Mouse (Mus musculus): ENCODE data around the gene Gm17490. TPM values are rescaled to one million over a fixed set of nuclear protein-coding genes. Genes with fewer than 3 reads are reported as not detected.
"Not testable (repeated sequence)": the region's sequence is repeated elsewhere in the genome, so short reads cannot be mapped to it uniquely, and the experiment has no call there.

The Gm17490 gene
- polyA plus RNA-seq, 1 experiment, result not detected

DNA sequence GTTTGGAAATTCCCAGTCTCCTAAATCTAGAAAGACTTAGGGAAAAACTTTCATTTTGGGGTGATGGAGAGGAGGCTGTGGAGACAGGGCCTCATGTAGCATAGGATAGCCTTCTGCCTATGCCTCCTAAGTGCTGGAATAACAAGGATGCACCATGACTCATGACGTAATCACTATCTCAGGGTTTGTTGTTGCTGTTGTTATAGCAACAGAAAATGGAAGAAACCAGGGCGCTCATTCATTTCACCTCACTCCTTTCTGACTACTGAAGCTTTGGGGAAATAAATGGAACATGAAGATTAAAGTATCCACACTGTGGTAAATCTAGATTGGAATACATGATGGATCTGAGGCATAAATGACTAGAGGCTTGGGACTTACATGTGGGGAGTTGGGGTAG lies 2.3 kb downstream of the Gm17490 start:
- no peak for DNase-seq (ENCODE audit: low read depth)

DNA sequence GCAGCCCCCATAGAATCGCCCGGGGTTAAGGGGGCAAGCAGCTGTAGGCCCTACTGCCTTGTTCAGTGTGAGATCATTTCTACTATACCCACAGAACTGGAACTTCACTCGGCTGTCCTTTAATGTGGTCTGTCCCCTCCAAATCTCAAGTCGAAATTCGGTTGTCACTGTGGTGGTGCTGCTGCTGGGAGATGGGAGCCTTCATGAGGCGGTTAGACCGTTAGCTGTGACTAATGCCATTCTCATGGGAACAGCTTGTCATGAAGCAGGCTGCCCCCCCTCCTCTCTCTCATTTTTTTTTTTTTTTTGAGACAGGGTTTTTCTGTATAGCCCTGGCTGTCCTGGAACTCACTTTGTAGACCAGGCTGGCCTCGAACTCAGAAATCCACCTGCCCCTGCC lies 2.9 kb downstream of the Gm17490 start:
- no peak for DNase-seq (ENCODE audit: low read depth)

DNA sequence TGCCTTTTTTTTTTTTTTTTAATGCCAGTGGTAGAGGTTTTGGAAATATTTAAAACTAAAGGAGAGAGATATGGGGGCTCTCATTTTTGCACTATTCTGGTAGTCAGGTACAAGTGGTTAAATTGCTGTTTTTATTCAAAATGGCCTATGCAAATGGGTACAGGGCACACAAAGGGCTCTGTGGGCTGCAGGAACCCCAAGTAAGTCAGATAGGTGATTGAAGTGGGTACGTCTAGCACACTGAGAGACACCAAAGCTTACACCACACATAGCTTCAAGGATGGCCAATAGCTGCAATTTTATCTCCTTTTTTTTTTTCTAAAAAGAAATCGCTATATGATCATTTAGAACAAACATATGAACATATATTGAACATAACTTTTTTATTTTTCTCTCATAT lies 6.5 kb downstream of the Gm17490 start:
- no peak for DNase-seq (ENCODE audit: low read depth)

DNA sequence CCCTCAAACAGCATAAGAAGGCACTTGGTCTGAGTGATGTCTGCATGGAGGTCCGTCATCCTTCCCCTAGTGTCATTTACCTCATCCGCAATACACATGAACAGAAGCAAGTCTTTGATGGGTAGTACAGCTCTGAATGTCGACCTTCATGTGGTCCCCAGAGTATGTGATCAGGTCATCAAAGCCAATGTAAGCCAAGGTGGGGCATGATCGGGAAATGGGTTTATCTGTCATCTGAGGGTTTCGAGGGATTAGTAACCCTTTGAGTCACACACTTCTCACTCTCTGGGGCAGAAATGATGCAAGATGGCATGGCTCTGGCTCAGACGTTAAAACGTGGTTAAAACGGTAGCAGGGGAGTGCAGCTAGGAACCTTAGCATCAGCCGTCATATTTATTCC lies 9.2 kb downstream of the Gm17490 start:
- DNase-seq (ENCODE audit: low read depth), result no peak

DNA sequence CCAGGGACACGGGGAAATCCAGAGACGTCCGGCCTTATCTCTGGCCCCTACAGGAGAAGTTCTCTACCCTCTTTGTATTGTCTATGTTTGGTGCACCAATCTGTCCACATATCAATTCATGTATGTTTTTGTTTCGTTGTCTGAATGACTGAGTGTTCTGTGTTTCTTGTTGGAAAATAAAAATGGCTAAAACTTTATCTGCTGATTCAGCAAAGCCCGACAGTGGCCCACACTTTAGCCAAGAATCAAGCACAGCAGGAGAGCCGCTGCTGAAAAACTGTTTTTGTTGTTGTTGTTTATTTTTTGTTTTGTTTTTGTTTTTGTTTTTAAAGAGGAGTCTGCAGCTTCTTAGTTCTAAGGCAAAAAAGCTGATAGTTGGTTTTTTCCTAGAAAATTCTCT lies 13.1 kb downstream of the Gm17490 start:
- not testable (repeated sequence) for DNase-seq (ENCODE audit: low read depth)

DNA sequence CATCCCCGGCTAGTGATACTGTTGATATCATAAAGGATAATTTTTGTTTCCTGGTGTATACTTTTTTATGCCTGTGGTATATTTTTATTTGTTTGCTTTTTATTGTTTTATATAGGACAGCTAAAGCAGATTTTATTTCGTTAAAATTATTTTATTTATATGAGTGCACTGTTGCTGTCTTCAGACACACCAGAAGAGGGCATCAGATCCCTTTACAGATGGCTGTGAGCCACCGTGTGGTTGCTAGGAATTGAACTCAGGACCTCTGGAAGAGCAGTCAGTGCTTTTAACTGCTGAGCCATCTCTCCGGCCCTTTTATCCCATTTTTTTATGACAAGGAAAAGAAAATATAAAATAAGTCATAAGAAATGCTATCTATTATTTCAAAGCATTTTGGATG lies 19.3 kb downstream of the Gm17490 start:
- DNase-seq (ENCODE audit: low read depth), result not testable (repeated sequence)

DNA sequence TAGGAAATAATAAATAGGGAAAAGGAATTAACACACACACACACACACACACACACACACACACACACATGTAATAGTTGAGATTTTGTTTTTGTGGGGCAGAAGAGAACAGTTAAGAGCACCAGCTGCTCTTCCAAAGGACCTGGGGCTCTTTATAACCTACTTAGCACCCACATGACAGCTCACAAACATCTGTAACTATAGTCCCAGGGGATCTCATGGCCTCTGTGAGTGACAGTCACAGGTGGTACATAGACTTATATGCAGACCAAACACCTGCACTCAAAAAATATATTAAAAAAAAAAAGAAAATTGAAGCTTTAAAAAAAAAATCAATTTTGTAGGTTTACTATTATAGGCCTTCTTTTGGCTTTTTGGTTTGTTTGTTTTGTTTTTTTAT lies 21.2 kb downstream of the Gm17490 start:
- no peak for DNase-seq (ENCODE audit: low read depth)

DNA sequence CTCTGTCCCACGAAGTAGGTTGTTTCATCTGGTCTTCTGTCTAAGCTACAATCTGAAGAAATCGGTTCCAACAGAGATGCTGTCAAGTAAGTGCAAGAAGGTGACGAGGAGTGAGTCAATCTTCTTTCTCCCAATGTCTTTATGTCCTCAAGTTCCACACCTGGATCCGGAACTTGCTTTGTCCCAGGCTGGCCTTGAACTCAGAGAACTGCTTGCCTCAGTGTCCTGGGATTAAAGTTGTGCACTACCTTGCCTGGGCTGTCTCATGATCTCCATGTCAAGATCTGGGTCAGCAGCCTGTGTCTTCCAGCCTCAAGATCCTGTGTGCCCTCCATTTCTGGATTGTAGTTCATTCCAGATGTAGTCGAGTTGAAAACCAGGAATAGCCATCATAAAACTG lies 22.0 kb downstream of the Gm17490 start, which contains the start of gene Rbm17:
TSS of gene Rbm17 (minus strand) at position 101 of the 400 bp plus-strand sequence.
- no peak for DNase-seq (ENCODE audit: low read depth)

DNA sequence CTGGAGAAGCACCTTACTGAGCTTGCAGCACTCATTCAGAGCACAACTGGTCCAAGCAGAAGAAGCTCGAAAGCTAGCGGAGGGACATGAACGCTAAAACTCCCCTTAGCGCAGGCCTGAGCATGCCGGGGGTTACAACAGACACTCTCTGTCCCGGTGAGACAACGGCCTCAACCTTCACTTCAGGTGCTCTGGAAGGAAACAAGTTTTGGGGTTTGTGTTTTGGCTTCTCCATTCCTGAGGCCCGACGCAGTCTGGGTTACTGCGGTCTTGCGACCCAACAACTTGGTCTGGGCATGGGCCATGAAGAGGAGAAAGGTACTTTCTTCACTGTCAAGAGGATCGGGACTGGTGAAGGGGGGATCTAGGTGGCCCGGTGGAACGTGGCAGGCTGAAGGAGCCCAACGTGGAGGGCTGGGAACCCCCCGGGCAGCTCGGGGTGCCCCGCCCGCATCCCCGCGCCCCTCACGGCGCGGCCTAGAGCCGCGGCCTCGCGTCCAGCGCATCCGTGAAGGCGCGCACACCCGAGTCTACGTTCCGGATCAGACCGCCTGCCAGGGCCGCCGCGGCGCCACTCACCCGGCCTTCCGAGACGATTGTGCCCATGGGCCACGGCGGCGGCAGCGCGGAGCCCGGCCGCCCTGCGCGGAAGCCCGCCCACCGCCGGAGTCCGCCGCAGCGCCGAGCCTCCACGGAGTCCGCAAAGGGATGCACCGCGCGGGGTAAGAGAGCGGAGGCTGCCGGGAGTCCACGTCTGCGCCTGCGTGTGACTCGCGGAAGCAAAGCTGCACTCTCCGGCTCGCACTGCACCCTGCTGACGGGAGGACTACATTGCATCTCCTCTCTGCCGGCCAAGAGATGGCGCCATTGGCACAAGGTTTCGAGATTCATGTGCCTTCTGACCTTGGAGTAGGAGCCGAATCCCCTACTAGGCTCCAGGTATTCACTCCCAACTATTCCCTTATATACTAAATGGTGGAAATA lies 23.3 kb downstream of the Gm17490 start:
- peak; percentile 75 for DNase-seq (ENCODE audit: low read depth)

DNA sequence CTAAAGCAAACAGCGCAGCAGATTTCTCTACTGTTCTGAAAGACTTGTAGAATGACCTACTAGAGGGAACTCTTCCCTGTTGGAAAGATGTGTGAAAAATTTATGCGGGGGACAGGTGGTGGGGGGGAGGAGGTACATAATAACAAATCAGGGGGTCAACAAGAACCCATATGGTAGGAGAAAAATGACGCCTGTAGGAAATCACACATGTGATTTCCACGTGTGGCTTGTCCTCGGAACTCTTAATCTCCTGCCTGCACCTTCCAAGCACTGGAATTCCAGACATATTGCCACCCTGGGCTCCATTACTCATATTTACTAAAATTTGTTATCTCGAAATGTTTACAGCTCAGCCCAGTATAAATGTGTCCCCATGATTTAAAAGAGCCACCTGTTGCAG lies 24.3 kb downstream of the Gm17490 start:
- DNase-seq (ENCODE audit: low read depth), result no peak

DNA sequence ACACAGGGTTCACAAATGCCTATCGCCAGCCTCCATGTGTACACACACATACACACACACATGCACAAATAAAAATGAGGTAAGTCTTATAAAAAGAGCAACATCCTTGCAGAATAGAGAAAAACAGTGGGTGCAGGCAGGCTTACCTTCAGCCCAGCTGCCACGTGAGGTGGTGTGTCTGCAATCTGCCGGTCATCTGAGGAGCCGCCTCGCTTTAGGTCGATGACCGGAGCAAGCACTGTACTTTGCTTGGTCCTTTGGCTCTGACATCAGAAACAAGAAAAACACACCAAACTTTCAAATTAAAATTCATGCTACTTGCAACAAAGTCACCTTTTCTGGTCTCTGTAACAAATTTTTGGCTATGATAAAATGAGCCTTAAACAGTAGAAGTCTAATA lies 28.2 kb downstream of the Gm17490 start:
- DNase-seq (ENCODE audit: low read depth), result no peak

DNA sequence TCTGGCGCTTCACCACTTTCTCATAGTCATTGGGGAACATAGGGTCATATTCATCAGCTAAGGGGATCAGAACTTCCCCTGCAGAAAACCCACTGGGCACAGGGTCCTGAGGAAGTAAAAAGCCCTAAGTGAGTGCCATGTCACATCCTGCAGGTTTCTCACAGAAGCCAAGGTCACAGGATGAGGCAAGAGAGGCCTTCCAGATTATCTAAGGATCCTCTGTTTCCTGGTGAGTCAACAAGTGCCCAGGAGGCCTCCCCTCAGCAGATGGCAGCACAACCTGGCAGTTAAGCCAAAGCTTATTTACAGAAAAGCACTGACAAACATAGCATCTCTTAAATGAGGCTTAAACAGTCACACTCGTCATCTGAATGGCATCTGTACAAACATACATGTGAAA lies 29.4 kb downstream of the Gm17490 start:
- no peak for DNase-seq (ENCODE audit: low read depth)

DNA sequence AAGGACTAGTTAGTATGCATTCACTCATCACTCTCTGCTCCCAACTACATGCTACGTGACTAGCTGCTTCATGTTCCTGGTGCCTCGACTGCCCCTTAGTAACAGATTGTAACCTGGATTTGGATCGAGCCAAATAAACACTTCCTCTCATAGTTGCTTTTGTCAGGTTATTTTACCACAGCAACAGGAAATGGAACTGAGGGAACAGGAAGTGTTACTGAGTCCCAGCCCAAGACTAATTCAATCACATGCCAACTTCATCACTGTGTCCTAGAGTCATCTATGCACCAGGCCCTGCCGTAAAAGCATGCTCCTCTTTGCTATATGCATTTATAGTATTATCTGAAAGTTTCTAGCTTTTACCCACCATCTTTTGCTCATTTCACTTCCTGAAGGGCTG lies 38.1 kb downstream of the Gm17490 start:
- no peak for DNase-seq (ENCODE audit: low read depth)

DNA sequence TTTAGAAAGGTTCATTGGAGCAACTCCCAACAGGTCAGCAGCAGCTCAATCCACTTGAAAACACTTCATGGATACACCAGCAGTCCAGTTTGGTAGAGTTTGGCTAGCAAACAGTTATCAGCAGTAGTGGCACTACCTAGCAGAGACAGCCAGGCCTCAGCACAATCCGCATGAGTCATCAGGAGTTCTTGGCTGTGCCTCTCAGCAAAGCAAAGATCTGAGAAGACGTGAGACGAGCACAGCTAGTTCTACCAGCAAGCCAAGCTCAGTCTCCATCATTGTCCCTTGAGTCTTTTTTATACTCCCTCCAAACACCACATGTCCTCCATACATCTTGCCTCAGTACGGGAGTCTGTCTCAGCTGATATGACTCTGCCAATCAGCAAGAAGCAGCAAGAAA lies 46.7 kb downstream of the Gm17490 start:
- no peak for DNase-seq (ENCODE audit: low read depth)

DNA sequence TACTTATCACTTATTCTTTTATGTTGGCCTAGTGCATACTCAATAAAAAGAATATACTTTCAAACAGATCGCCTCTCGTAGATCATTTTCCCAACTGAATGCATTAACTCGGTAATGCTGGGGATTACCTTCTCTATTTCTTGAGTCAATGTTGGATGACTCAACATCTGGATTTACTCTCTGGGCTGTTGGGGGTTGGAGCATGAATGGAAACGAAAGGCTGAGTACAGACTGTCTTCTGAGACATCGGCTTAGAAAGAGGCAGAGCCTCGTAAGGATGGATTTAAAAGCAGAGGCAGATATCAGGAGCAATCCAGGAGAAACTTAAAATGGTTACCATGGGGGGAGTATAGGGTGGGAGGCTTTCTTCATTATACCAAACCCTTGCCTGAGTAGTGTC lies 47.9 kb downstream of the Gm17490 start:
- no peak for DNase-seq (ENCODE audit: low read depth)

Other genes with a start within 250 kb of the Gm17490 start
- gene Pfkfb3, start 72.2 kb downstream of the Gm17490 start, polyA plus RNA-seq (2012; rRNA removed), result 152 and 208 TPM in 2 replicates
- 47.2 and 52.9 TPM in 2 replicates for gene Rbm17, start 22.1 kb downstream of the Gm17490 start, polyA plus RNA-seq (2012; rRNA removed)
- 0.51 and 0.54 TPM in 2 replicates for gene Il2ra, start 16.5 kb upstream of the Gm17490 start, polyA plus RNA-seq (2012; rRNA removed)
- 23.5 and 29.6 TPM in 2 replicates for gene Il15ra, start 79.0 kb upstream of the Gm17490 start, polyA plus RNA-seq (2012; rRNA removed)
- 51.2 and 60.5 TPM in 2 replicates for gene Fbh1, start 151.3 kb upstream of the Gm17490 start, polyA plus RNA-seq (2012; rRNA removed)
- gene Ankrd16, start 151.6 kb upstream of the Gm17490 start, polyA plus RNA-seq (2012; rRNA removed), result 78.9 and 84.6 TPM in 2 replicates

Data from gonadal fat pad, adult 2 months (tissue).